Mouse (Mus musculus): ENCODE results near the gene Prkag3.

- TF ChIP-seq CTCF (IDR thresholded peaks at IDR 0.05; ENCODE audit: low read depth): no peak
- TF ChIP-seq EP300 (IDR thresholded peaks at IDR 0.05; ENCODE audit: low read depth): no peak
Measured at GRCm38 (mm10) chr1:74788603-74789176, 39.7 kb upstream of the Prkag3 start.
